Mouse (Mus musculus) E14TG2a.4 (cell line): Measurements from ENCODE around the gene Tmem115.

Source experiments
- CTCF ChIP-seq: conservative IDR thresholded peaks from 2 replicates; pipeline ENCODE4 v1.5.1; 2014; ENCODE audit warnings: low read length
- NANOG ChIP-seq: IDR thresholded peaks from 2 replicates; pipeline ENCODE4 v1.6.1; 2014; ENCODE audit warnings: borderline replicate concordance, low read length, mixed read lengths

DNA sequence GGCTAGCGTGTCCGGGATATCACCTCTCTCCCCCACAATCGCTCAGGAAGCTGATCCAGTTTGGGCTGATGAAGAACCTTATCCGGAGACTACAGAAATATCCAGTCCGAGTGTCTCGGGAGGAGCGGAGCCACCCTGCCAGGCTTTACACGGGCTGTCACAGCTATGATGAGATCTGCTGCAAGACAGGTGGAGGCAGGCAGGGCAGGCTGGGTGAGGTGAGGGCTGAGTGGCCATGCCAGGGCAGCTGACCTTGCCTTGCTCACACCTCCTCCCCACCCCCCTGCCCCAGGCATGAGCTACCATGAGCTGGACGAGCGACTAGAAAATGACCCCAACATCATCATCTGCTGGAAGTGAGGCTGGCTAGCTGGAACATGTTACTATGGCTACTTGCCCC is 11.5 kb downstream of the Tmem115 start:
- TF ChIP-seq CTCF (no peak), NANOG (no peak)
